Mouse (Mus musculus) kidney, adult 2 months (tissue): Measurements from ENCODE around the gene Pdk2. TPM values are rescaled to one million over a fixed set of nuclear protein-coding genes. Genes with fewer than 3 reads are reported as not detected.

Experiments used
- DNase-seq: peaks from one replicate; pipeline ENCODE4 v3.0.0; 2021
- H3K27ac ChIP-seq: fragments of 200-500 bp; 2 replicates; pipeline ENCODE4 v1.5.1; 2012; ENCODE audit warnings: low read depth, low read length, control low read depth, inconsistent platforms; ENCODE audit not compliant: insufficient read depth
- H3K27me3 ChIP-seq: fragments of 200-500 bp; replicated peaks from 2 replicates; pipeline ENCODE4 v1.6.1; 2012; ENCODE audit warnings: mild to moderate bottlenecking, moderate library complexity, low read length, inconsistent platforms; ENCODE audit not compliant: control insufficient read depth, insufficient read depth
- H3K36me3 ChIP-seq: fragments of 200-500 bp; 2 replicates; pipeline ENCODE4 v1.6.1; 2012; ENCODE audit warnings: mild to moderate bottlenecking, moderate library complexity, low read length, inconsistent platforms; ENCODE audit not compliant: control insufficient read depth, insufficient read depth
- H3K4me1 ChIP-seq: fragments of 200-500 bp; 2 replicates; pipeline ENCODE4 v1.6.1; 2011; ENCODE audit warnings: low read length; ENCODE audit not compliant: control insufficient read depth, insufficient read depth
- H3K4me3 ChIP-seq: fragments of 200-500 bp; 2 replicates; pipeline ENCODE4 v1.5.1; 2011; ENCODE audit warnings: mild to moderate bottlenecking, low read depth, low read length, control low read depth; ENCODE audit not compliant: insufficient read depth
- CTCF ChIP-seq: fragments of 200-500 bp; conservative IDR thresholded peaks from 2 replicates; pipeline ENCODE4 v1.5.1; 2011; ENCODE audit warnings: low read depth, mild to moderate bottlenecking, control low read depth, low read length, moderate library complexity, mixed read lengths; ENCODE audit not compliant: insufficient read depth, insufficient read length
- POLR2A ChIP-seq: fragments of 200-500 bp; IDR thresholded peaks from one replicate; pipeline ENCODE4 v1.6.1; 2011; ENCODE audit warnings: low read depth, low read length, control low read depth
- WGBS: fragments of 180-500 bp; shearing (Covaris S2); methylation state at CpG from one replicate; pipeline ENCODE4 v1.1.7; 2018; 5-methylcytosine and 5-hydroxymethylcytosine counted together
- polyA plus RNA-seq: library from polyadenylated mRNA; depleted of rRNA; stranded (reverse); fragments of >200 nt; gene quantifications from 2 replicates; pipeline ENCODE4 v1.2.3, GENCODE M21; 2012; rRNA removed

The Pdk2 gene
- polyA plus RNA-seq, 1 experiment: 469 TPM

GRCm38 (mm10) chr11:94986435-94986834 lies 54.7 kb downstream of the Pdk2 start:
- no peak overlapping the region for H3K4me3 ChIP-seq
- H3K4me1 ChIP-seq: peaks cover 16% of the 10 kb centered on the region
- H3K36me3 ChIP-seq: no peaks in the 10 kb centered on the region
- H3K27me3 ChIP-seq: no peaks in the 10 kb centered on the region
- DNase-seq: no peak
- WGBS: 63% methylated on average over 2 of the region's 2 CpGs
- no peak overlapping the region for H3K27ac ChIP-seq
- TF ChIP-seq POLR2A: no peak
- TF ChIP-seq CTCF: no peak

GRCm38 (mm10) chr11:94985822-94986221 lies 55.3 kb downstream of the Pdk2 start:
- WGBS: 76% methylated on average over 5 of the region's 5 CpGs
- H3K27me3 ChIP-seq: no peaks in the 10 kb centered on the region
- peaks cover 16% of the 10 kb centered on the region for H3K4me1 ChIP-seq
- H3K36me3 ChIP-seq: no peaks in the 10 kb centered on the region
- DNase-seq: no peak
- no peak overlapping the region for H3K4me3 ChIP-seq
- TF ChIP-seq POLR2A (no peak), CTCF (no peak)
- no peak overlapping the region for H3K27ac ChIP-seq

DNA sequence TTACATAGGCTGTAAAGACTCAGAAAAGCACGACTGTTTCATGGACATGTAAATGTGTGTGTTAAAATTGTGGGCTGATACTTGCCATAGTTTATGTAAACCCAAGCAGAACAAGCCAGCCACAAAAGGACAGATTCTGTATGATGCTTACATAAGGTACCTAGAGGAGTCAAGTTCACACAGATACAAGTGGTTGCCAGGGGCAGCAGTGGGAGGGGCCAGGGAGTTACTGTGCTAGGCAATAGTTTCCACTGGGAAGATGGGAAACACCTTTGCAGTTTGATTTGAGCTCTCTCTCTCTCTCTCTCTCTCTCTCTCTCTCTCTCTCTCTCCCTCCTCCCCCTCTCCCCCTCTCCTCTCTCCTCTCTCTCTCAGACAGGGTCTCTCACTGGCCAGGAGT lies 56.0 kb downstream of the Pdk2 start:
- Histone ChIP-seq H3K4me1 (peaks cover 16% of the 10 kb centered on the region), H3K4me3 (no peak overlapping the region), H3K27me3 (no peaks in the 10 kb centered on the region), H3K27ac (no peak overlapping the region), H3K36me3 (no peaks in the 10 kb centered on the region)
- DNase-seq: no peak
- TF ChIP-seq POLR2A (no peak), CTCF (no peak)
- WGBS: 64% methylated on average over 1 of the region's 1 CpGs

GRCm38 (mm10) chr11:94979462-94980179 lies 61.5 kb downstream of the Pdk2 start:
- H3K4me3 ChIP-seq: no peak overlapping the region
- H3K27me3 ChIP-seq: no peaks in the 10 kb centered on the region
- no peak for DNase-seq
- no peaks in the 10 kb centered on the region for H3K4me1 ChIP-seq
- WGBS: 71% methylated on average over 11 of the region's 11 CpGs
- no peak overlapping the region for H3K27ac ChIP-seq
- H3K36me3 ChIP-seq: no peaks in the 10 kb centered on the region
- no peak for TF ChIP-seq POLR2A
- no peak for TF ChIP-seq CTCF

GRCm38 (mm10) chr11:94978947-94979346 lies 62.2 kb downstream of the Pdk2 start:
- Histone ChIP-seq H3K4me1 (no peaks in the 10 kb centered on the region), H3K36me3 (no peaks in the 10 kb centered on the region), H3K27ac (no peak overlapping the region; the same call in 1 of the 2 replicates), H3K4me3 (no peak overlapping the region; the same call in 1 of the 2 replicates), H3K27me3 (no peaks in the 10 kb centered on the region)
- 1% methylated on average over 20 of the region's 20 CpGs for WGBS
- peak; percentile 98 for DNase-seq
- TF ChIP-seq POLR2A (peak; percentile 37), CTCF (peak; percentile 99)

DNA sequence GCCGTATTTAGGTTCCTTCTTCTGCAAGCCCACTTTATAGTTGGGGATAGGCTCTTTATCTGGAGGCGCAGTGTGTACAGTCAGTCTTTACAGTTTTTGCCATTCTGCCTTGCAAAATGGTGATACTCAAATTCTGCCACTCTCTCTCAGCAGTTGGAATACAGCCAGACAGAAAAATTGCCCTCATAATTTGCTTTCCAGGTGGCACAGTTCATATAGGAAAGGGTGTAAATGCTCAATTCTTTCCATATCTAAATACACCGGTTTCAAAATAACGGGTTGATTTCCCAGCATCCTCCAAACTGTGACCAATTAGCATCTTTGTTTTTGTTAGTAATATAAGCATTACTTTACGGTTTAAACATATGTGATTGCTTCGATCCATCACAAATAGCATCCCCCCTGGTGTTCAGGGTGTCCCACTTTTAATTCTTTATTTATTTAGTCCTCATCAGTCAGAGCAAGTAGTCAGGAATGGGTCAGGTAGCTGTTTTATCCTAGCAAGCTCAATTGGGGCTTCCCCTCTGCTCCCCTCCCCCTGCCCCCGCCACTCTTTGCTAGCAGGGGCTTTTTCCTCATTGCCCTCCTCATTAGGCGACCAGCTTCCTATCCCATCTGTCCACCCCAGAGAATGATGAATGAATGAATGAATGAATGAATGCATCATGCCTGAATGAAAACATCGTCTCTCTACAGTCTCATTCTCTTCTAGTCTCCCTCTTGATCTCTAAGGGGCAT lies 62.8 kb downstream of the Pdk2 start:
- Histone ChIP-seq H3K27me3 (no peaks in the 10 kb centered on the region), H3K36me3 (no peaks in the 10 kb centered on the region), H3K4me1 (no peaks in the 10 kb centered on the region), H3K4me3 (no peak overlapping the region), H3K27ac (no peak overlapping the region)
- WGBS: 46% methylated on average over 9 of the region's 9 CpGs
- TF ChIP-seq CTCF (no peak), POLR2A (no peak)
- DNase-seq: no peak

Other genes starting within 250 kb of the Pdk2 start
- gene Col1a1, start 105.1 kb downstream of the Pdk2 start, polyA plus RNA-seq: 25.3 and 29.6 TPM in 2 replicates
- 0.56 TPM in 1 of 2 replicates, not detected in the other for gene Hils1, start 73.8 kb downstream of the Pdk2 start, polyA plus RNA-seq
- 5.0 and 23.9 TPM in 2 replicates for gene Sgca, start 65.0 kb downstream of the Pdk2 start, polyA plus RNA-seq
- gene Ppp1r9b, start 50.3 kb downstream of the Pdk2 start, polyA plus RNA-seq: 24.1 and 29.9 TPM in 2 replicates
- gene Samd14, start 31.5 kb downstream of the Pdk2 start, polyA plus RNA-seq: 3.2 and 3.7 TPM in 2 replicates
- 48.2 and 55.4 TPM in 2 replicates for gene Itga3, start 35.4 kb upstream of the Pdk2 start, polyA plus RNA-seq
- 0.05 and 0.10 TPM in 2 replicates for gene Dlx3, start 78.8 kb upstream of the Pdk2 start, polyA plus RNA-seq
- 0.07 TPM in 1 of 2 replicates, not detected in the other for gene Dlx4, start 104.9 kb upstream of the Pdk2 start, polyA plus RNA-seq
- gene Tac4, start 220.2 kb upstream of the Pdk2 start, polyA plus RNA-seq: 0.09 TPM in 1 of 2 replicates, not detected in the other